Mouse (Mus musculus) erythroblast, embryonic 14.5 days (primary cell): Measurements from ENCODE around the gene AL607142.1. TPM values are rescaled to one million over a fixed set of nuclear protein-coding genes. Genes with fewer than 3 reads are reported as not detected.

Experiments
- H3K27me3 ChIP-seq: 2 replicates; pipeline ENCODE4 v1.6.1; 2012; ENCODE audit warnings: inconsistent platforms; ENCODE audit not compliant: control insufficient read depth
- H3K36me3 ChIP-seq: 2 replicates; pipeline ENCODE4 v1.6.1; 2012; ENCODE audit warnings: mild to moderate bottlenecking, inconsistent platforms; ENCODE audit not compliant: control insufficient read depth
- H3K4me1 ChIP-seq: 2 replicates; pipeline ENCODE4 v1.6.1; 2012; ENCODE audit warnings: inconsistent platforms; ENCODE audit not compliant: control insufficient read depth
- H3K4me3 ChIP-seq: replicated peaks from 2 replicates; pipeline ENCODE3; 2012; ENCODE audit warnings: moderate library complexity, mild to moderate bottlenecking, inconsistent platforms
- H3K9me3 ChIP-seq: 2 replicates; pipeline ENCODE4 v1.6.1; 2012; ENCODE audit warnings: low read length, inconsistent platforms, mixed read lengths; ENCODE audit not compliant: control insufficient read depth
- GATA1 ChIP-seq: IDR thresholded peaks from 2 replicates; pipeline ENCODE4 v1.6.1; 2012; ENCODE audit warnings: low read length, inconsistent platforms, mixed read lengths
- TAL1 ChIP-seq: IDR thresholded peaks from 3 replicates; pipeline ENCODE4 v1.6.1; 2012; ENCODE audit warnings: low read length, inconsistent platforms, mixed read lengths
- polyA plus RNA-seq: library from polyadenylated mRNA; stranded (reverse); fragments of >175 nt; gene quantifications from 2 replicates; pipeline ENCODE4 v1.2.3, GENCODE M21; 2012

The AL607142.1 gene
- polyA plus RNA-seq, 1 experiment: not detected

GRCm38 (mm10) chr4:120053026-120054005 is 11.5 kb upstream of the AL607142.1 start:
- Histone ChIP-seq H3K27me3 (no peaks in the 10 kb centered on the region), H3K4me1 (no peaks in the 10 kb centered on the region), H3K9me3 (no peaks in the 10 kb centered on the region), H3K36me3 (no peaks in the 10 kb centered on the region), H3K4me3 (no peak overlapping the region)
- TF ChIP-seq GATA1 (no peak), TAL1 (no peak)

DNA sequence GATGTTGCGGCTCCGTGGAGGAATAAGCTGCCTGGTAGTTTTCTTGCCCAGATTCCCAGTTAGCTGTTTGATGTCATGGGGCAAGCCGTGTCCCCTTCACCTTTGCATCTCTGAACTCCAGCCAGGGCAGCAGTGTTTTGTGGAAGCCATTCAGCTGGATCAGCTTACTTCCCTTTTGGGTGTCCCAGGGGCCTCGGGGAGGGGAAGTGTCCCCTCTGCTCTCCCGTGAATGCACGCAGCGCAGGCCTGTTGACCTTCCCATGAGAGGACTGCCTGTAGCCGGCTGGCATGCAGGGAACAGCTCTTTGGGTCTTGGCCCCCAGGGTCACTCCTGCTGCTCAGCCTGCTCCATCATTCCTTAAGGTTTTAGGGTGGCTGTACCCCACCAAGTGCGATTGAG is 10.7 kb upstream of the AL607142.1 start:
- Histone ChIP-seq H3K9me3 (no peaks in the 10 kb centered on the region), H3K27me3 (no peaks in the 10 kb centered on the region), H3K4me3 (no peak overlapping the region), H3K36me3 (no peaks in the 10 kb centered on the region), H3K4me1 (no peaks in the 10 kb centered on the region)
- TF ChIP-seq TAL1: no peak
- TF ChIP-seq GATA1: no peak

DNA sequence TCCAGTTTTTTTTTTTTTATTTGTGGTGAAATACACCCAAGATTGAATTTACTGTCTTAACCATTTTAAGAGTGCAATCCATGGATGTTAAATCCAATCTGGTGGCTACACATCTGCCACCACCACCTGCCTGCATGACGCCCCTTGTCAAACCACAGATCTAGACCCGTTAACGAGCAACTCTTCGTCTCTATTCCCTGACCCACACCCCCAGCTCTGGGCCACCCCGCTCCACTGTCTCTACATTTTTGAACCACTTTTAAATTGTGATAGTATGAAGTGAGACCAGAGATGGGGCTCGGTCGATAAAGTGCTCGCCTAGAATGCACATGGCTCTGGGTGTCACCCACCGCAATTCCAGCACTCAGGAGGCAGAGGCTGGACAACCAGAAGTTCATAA is 8.3 kb upstream of the AL607142.1 start:
- no peak overlapping the region for H3K4me3 ChIP-seq
- H3K27me3 ChIP-seq: no peaks in the 10 kb centered on the region
- no peaks in the 10 kb centered on the region for H3K9me3 ChIP-seq
- H3K4me1 ChIP-seq: no peaks in the 10 kb centered on the region
- TF ChIP-seq GATA1 (no peak), TAL1 (no peak)
- no peaks in the 10 kb centered on the region for H3K36me3 ChIP-seq

DNA sequence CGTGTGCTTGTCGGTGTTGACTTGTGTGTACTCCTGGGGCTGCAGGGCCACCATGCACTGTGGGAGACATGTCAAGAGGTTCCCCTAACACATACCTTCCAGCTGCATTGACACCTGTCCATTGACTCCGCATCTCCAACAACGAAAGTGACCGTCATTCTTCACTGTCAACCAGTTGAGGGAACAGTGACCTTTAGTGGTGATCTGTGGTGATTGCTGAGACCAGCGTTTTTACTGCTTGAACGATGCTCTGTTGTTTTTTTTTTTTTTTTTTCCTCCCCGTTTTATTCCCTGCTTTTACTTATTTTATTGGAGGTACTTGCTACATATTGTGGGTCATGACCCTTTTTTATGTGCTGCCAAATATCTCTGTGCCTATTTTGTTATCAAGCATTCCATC is 7.3 kb upstream of the AL607142.1 start:
- Histone ChIP-seq H3K4me1 (no peaks in the 10 kb centered on the region), H3K4me3 (no peak overlapping the region), H3K9me3 (no peaks in the 10 kb centered on the region), H3K36me3 (no peaks in the 10 kb centered on the region), H3K27me3 (no peaks in the 10 kb centered on the region)
- TF ChIP-seq GATA1 (no peak), TAL1 (no peak)

GRCm38 (mm10) chr4:120058157-120058556 is 6.6 kb upstream of the AL607142.1 start:
- no peaks in the 10 kb centered on the region for H3K4me1 ChIP-seq
- no peaks in the 10 kb centered on the region for H3K27me3 ChIP-seq
- H3K4me3 ChIP-seq: no peak overlapping the region
- no peaks in the 10 kb centered on the region for H3K36me3 ChIP-seq
- H3K9me3 ChIP-seq: no peaks in the 10 kb centered on the region
- TF ChIP-seq TAL1 (no peak), GATA1 (no peak)

DNA sequence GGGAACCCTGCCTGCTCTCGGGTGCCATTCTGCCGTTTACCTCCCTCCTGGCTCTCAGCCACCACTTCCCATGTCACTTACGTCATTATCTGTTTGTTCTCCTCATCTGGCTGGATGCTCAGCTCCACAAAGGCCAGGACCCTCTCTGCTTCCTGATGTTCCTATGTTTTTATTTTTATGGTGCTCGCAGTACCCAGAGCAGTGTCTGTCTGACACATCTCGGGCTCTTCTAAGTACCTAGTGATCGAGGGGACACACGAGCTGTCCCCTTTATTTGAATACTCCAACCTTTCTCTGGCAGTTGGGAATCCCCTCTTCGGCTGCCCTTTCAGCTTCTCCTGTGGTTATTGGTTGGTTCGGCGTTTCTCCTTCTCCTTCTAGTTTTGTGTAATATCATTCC is 6.0 kb upstream of the AL607142.1 start:
- H3K27me3 ChIP-seq: no peaks in the 10 kb centered on the region

DNA sequence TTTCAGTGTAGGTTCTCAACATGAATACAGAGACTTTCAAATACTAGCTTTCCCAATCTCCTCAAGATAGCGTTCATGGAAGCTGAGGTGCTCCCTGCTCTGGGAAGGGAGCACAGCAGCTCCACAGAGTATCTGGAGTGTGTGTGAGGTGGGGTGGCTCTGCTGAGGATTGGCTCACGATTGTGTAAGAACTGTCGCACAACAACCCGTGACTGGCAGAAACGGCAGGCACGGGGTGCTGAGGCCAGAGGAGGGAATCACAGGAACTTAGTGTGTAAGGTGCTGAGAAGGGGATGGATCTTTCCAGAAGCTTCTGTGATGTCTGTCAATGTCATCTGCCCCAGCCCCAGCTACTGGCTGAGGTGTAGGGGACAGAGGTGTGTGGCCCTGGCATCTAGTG is 3.1 kb upstream of the AL607142.1 start:
- Histone ChIP-seq H3K27me3 (no peaks in the 10 kb centered on the region), H3K4me1 (no peaks in the 10 kb centered on the region), H3K9me3 (no peaks in the 10 kb centered on the region), H3K4me3 (no peak overlapping the region), H3K36me3 (no peaks in the 10 kb centered on the region)
- TF ChIP-seq GATA1 (no peak), TAL1 (no peak)

More for the DNA sequence above, 6.0 kb upstream of the AL607142.1 start:
- no peaks in the 10 kb centered on the region for H3K36me3 ChIP-seq
- no peaks in the 10 kb centered on the region for H3K9me3 ChIP-seq
- TF ChIP-seq GATA1 (no peak), TAL1 (no peak)
- no peaks in the 10 kb centered on the region for H3K4me1 ChIP-seq
- H3K4me3 ChIP-seq: no peak overlapping the region

- no peaks in the 10 kb centered on the region for H3K36me3 ChIP-seq
- TF ChIP-seq GATA1 (no peak), TAL1 (no peak)
- H3K27me3 ChIP-seq: no peaks in the 10 kb centered on the region
- no peaks in the 10 kb centered on the region for H3K4me1 ChIP-seq
- no peak overlapping the region for H3K4me3 ChIP-seq
- no peaks in the 10 kb centered on the region for H3K9me3 ChIP-seq
Measured at GRCm38 (mm10) chr4:120062198-120062597, 2.6 kb upstream of the AL607142.1 start.

- TF ChIP-seq TAL1: no peak
- TF ChIP-seq GATA1: no peak
- no peak overlapping the region for H3K4me3 ChIP-seq
- no peaks in the 10 kb centered on the region for H3K36me3 ChIP-seq
- no peaks in the 10 kb centered on the region for H3K9me3 ChIP-seq
- H3K27me3 ChIP-seq: no peaks in the 10 kb centered on the region
- no peaks in the 10 kb centered on the region for H3K4me1 ChIP-seq
Measured at GRCm38 (mm10) chr4:120062754-120063153, 2.0 kb upstream of the AL607142.1 start.
